Comparison of ENCODE assay signal across 8 mouse cellular contexts in the genomic region with DNA sequence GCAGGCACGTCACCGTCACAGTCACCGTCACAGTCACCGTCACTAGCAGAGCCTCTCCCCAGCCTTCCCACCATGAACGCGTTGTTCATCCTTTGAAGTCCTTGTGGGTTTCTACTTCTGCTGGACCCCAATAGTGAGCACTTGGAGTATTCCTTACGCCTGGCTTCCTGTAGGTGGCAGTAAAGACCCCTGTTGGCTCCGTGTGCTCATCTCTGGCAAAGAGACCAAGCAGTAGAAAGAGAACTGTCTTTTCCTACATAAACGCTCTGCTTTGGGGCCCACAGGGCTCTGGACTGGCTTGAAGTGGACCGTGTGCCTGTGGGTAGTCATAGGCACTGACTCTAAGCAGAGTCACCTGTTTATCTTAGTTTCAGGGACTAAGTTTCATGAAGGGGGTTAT. TPM values are rescaled to one million over a fixed set of nuclear protein-coding genes. Genes with fewer than 3 reads are reported as not detected.
DNase-seq lines count a peak whose midpoint lies in the region; ATAC-seq and TF ChIP-seq lines count a peak whose summit lies in the region.
"Had no signal": no experiment of that assay in that cellular context is flagged by ENCODE, and none has a peak within 500 bp of the region (broad histone marks: within the 10 kb centered on the region; RNA-seq: fewer than 3 reads in every experiment).

No protein-coding gene starts in this region.

- H3K27me3 ChIP-seq in thymus, adult 2 months (ENCODE audit: control insufficient read depth, insufficient read depth, low read length) = no peaks in the 10 kb centered on the region
- no peaks in the 10 kb centered on the region for H3K27me3 ChIP-seq in forebrain, embryonic 15.5 days
- H3K27me3 ChIP-seq in midbrain, embryonic 10.5 days (ENCODE audit: low read depth, poor library complexity, severe bottlenecking) = peaks cover 7% of the 10 kb centered on the region; the same call in 1 of the 2 replicates
- H3K27me3 ChIP-seq: heart, embryonic 15.5 days had no signal

- H3K9me3 ChIP-seq in forebrain, embryonic 15.5 days = no peaks in the 10 kb centered on the region
- no peaks in the 10 kb centered on the region for H3K9me3 ChIP-seq in midbrain, embryonic 10.5 days (replicated peaks)
- H3K9me3 ChIP-seq: heart, embryonic 15.5 days had no signal

- H3K4me3 ChIP-seq in thymus, adult 2 months (ENCODE audit: control insufficient read depth, insufficient read depth, low read length) = no peak overlapping the region
- no peak overlapping the region for H3K4me3 ChIP-seq in forebrain, embryonic 15.5 days
- H3K4me3 ChIP-seq in midbrain, embryonic 10.5 days = no peak overlapping the region
- H3K4me3 ChIP-seq: heart, embryonic 15.5 days had no signal

- peak; percentile 31 for DNase-seq in thymus, adult 2 months
- no peak for DNase-seq in thymus, adult 18-20 months
- DNase-seq in brain, adult 2 months (ENCODE audit: low read depth, low spot score) = peak; percentile 74
- DNase-seq in layer of hippocampus, postnatal 10 days (ENCODE audit: low spot score in 2 of 2) = peak; percentile 64 to 67
- DNase-seq in midbrain, embryonic 10.5 days (ENCODE audit: low spot score) = peak; percentile 59
- DNase-seq in thymus, postnatal 0 days (ENCODE audit: low spot score) = peak; percentile 74

- peak; percentile 44; the same call in 1 of the 2 replicates for TF ChIP-seq CTCF in thymus, adult 2 months (IDR thresholded peaks at IDR 0.05; ENCODE audit: borderline replicate concordance, control insufficient read depth, extremely low read depth, insufficient read depth, low read length, poor library complexity)

- ATAC-seq in forebrain, embryonic 15.5 days (replicated peaks) = peak; percentile 63; the same call in 1 of the 2 replicates

- WGBS in thymus, adult 2 months = 8% methylated on average over 10 of the region's 10 CpGs
- 21% methylated on average over 10 of the region's 10 CpGs for WGBS in forebrain, embryonic 15.5 days
- 27% methylated on average over 10 of the region's 10 CpGs for WGBS in midbrain, embryonic 10.5 days

- no peaks in the 10 kb centered on the region for H3K4me1 ChIP-seq in thymus, adult 2 months (replicated peaks; ENCODE audit: control insufficient read depth, insufficient read depth, low read length)
- no peaks in the 10 kb centered on the region for H3K4me1 ChIP-seq in forebrain, embryonic 15.5 days
- H3K4me1 ChIP-seq in midbrain, embryonic 10.5 days = peaks cover 20% of the 10 kb centered on the region

- H3K9ac ChIP-seq in forebrain, embryonic 15.5 days (replicated peaks) = no peak overlapping the region
- H3K9ac ChIP-seq: heart, embryonic 15.5 days had no signal

- no peak for TF ChIP-seq POLR2A in thymus, adult 2 months (IDR thresholded peaks at IDR 0.05; ENCODE audit: control insufficient read depth, extremely low read depth, insufficient read depth, low read length, poor library complexity)

- H3K4me2 ChIP-seq in forebrain, embryonic 15.5 days (replicated peaks) = no peak overlapping the region
- H3K4me2 ChIP-seq: heart, embryonic 15.5 days had no signal

- H3K27ac ChIP-seq in thymus, adult 2 months (ENCODE audit: control insufficient read depth, insufficient read depth, low read length) = no peak overlapping the region
- no peak overlapping the region for H3K27ac ChIP-seq in forebrain, embryonic 15.5 days (replicated peaks)
- H3K27ac ChIP-seq in midbrain, embryonic 10.5 days (replicated peaks) = 0 out of 2 replicates have a peak overlapping the region, but pooled peaks have one; percentile 2

- H3K36me3 ChIP-seq in thymus, adult 2 months (ENCODE audit: control insufficient read depth, insufficient read depth, low read length) = no peaks in the 10 kb centered on the region
- no peaks in the 10 kb centered on the region for H3K36me3 ChIP-seq in forebrain, embryonic 15.5 days
- H3K36me3 ChIP-seq in midbrain, embryonic 10.5 days = no peaks in the 10 kb centered on the region
- H3K36me3 ChIP-seq: heart, embryonic 15.5 days had no signal

RNA-seq across cellular contexts. Expression of a gene that starts 49.0 kb away (rescaled TPM):
- 10.4 and 11.4 TPM in 2 replicates for polyA plus RNA-seq in thymus, adult 2 months (2012; rRNA removed)
- 0.13 TPM in 1 of 2 replicates, not detected in the other for polyA plus RNA-seq in forebrain, embryonic 15.5 days (2015; fragmentation: Nextera tagmentation; extraction: Ambion mirVana)
- not detected for total RNA-seq in layer of hippocampus, postnatal 10 days (2021)
- 0.11 and 0.27 TPM in 2 replicates for polyA plus RNA-seq in midbrain, embryonic 10.5 days (2016; fragmentation: Nextera tagmentation; extraction: Ambion mirVana)
- polyA plus RNA-seq in thymus, postnatal 0 days (2015; fragmentation: Nextera tagmentation; extraction: Ambion mirVana) = 5.6 and 5.9 TPM in 2 replicates

Comparison
In these comparisons a context has a peak if more than half of its experiments do, and no peak if none do; other contexts are left out.
1. DNase-seq: peak in thymus, adult 2 months (single experiment), brain, adult 2 months (single experiment), layer of hippocampus, postnatal 10 days (2 of 2), midbrain, embryonic 10.5 days (single experiment) and thymus, postnatal 0 days (single experiment); none in thymus, adult 18-20 months (0 of 2).